In the genomic region with DNA sequence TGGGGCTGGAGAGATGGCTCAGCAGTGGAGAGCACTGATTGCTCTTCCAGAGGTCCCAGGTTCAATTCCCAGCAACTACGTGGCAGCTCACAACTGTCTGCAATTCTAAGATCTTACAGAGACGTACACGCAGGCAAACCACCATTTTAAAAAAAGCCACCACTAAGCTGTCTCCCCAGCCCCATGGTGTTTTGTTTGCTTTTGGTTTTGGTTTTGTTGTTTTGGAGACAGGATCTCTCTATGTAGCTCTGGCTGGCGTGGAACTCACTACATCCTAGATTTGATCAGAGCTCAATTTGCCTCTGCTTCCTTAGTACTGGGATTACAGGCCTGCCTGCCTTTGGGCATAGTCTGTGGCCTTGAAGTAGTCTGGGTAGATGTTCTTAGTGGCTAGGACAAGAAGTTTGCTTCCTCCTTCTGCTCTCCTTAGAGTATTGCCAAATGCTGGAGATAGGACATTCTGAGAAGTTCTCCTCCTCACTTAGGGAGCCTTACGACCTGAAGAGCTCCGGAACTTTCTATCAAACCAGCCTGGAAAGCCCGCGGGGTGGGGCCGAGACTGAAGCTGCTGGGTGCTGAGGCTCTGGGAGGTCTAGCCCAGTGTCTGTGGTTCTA, we compare ENCODE assay signal across 7 mouse cellular contexts.
DNase-seq lines count a peak whose midpoint lies in the region; ATAC-seq and TF ChIP-seq lines count a peak whose summit lies in the region.
"Not testable (repeated sequence)": the region's sequence is repeated elsewhere in the genome, so short reads cannot be mapped to it uniquely, and the experiment has no call there.

No protein-coding gene starts in this region.

- H3K4me1 ChIP-seq in thymus, adult 2 months (replicated peaks; ENCODE audit: control insufficient read depth, insufficient read depth, low read length) = not testable (repeated sequence)

- H3K36me3 ChIP-seq in thymus, adult 2 months (ENCODE audit: control insufficient read depth, insufficient read depth, low read length) = not testable (repeated sequence)

- TF ChIP-seq CTCF in thymus, adult 2 months (IDR thresholded peaks at IDR 0.05; ENCODE audit: borderline replicate concordance, control insufficient read depth, extremely low read depth, insufficient read depth, low read length, poor library complexity) = not testable (repeated sequence)

- not testable (repeated sequence) for TF ChIP-seq POLR2A in thymus, adult 2 months (IDR thresholded peaks at IDR 0.05; ENCODE audit: control insufficient read depth, extremely low read depth, insufficient read depth, low read length, poor library complexity)

- DNase-seq in B cell, adult 2 months = peak; percentile 5 to 7
- peak; percentile 70 for DNase-seq in T-cell, adult 2 months (ENCODE audit: low spot score)
- DNase-seq in natural killer cell, adult 2 months (ENCODE audit: low spot score in 2 of 2) = peak; percentile 24 to 28
- peak; percentile 1 for DNase-seq in thymus, adult 2 months
- peak; percentile 5 for DNase-seq in thymus, postnatal 4 days

- H3K27me3 ChIP-seq in thymus, adult 2 months (ENCODE audit: control insufficient read depth, insufficient read depth, low read length) = not testable (repeated sequence)

- not testable (repeated sequence) for H3K27ac ChIP-seq in thymus, adult 2 months (ENCODE audit: control insufficient read depth, insufficient read depth, low read length)

- not testable (repeated sequence) for H3K4me3 ChIP-seq in thymus, adult 2 months (ENCODE audit: control insufficient read depth, insufficient read depth, low read length)

- 95% methylated on average over 9 of the region's 9 CpGs for WGBS in thymus, adult 2 months

- ATAC-seq in granulocyte monocyte progenitor cell, adult 5-6 weeks (replicated peaks; ENCODE audit: poor library complexity, severe bottlenecking) = peak; percentile 61
- peak; percentile 62 for ATAC-seq in megakaryocyte, adult 5-6 weeks (ENCODE audit: poor library complexity, severe bottlenecking)

Comparison
In these comparisons a context has a peak if more than half of its experiments do, and no peak if none do; other contexts are left out.
1. DNase-seq: peak in every context shown above with its lines; median percentile 70 in T-cell, adult 2 months; 26 in natural killer cell, adult 2 months; 6 in B cell, adult 2 months; 5 in thymus, postnatal 4 days; 1 in thymus, adult 2 months.